Mouse (Mus musculus): ENCODE results near the gene Map4k1.

DNA sequence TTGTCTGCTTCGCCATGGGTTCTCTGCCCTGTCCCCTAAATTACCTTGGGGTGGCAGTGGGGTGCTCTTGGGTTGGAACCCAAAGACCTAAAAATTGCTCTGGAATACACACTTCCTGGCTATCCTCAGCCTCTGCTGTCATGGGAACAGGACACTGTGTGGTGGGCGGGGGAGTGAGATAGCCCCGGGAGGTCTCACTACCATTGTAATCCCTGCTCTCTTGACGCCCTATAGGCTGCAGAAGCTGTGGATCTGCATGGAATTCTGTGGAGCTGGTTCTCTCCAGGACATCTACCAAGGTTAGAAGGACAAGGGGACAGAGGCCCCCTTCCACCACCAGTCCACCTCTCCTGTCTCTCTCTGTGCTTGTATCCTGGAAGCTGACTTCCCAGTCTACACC lies 2.0 kb downstream of the Map4k1 start:
- TF ChIP-seq CTCF (IDR thresholded peaks at IDR 0.05; ENCODE audit: borderline replicate concordance, extremely low read depth, insufficient read depth, insufficient read length), result no peak
- TF ChIP-seq POLR2A (IDR thresholded peaks at IDR 0.05; ENCODE audit: borderline replicate concordance, extremely low read depth, insufficient read depth, insufficient read length, poor library complexity, severe bottlenecking), result no peak
